Mouse (Mus musculus) brain, embryonic 14.5 days (tissue): ENCODE results near the gene Aspn. TPM values are rescaled to one million over a fixed set of nuclear protein-coding genes. Genes with fewer than 3 reads are reported as not detected.

Experiments
- DNase-seq: peaks from one replicate; pipeline ENCODE4 v3.0.0-alpha.2; 2011; ENCODE audit warnings: low read depth
- CTCF ChIP-seq: fragments of 200-500 bp; IDR thresholded peaks from 2 replicates; pipeline ENCODE4 v1.5.1; 2012; ENCODE audit warnings: inconsistent platforms, mild to moderate bottlenecking, moderate library complexity, borderline replicate concordance; ENCODE audit not compliant: insufficient read depth, insufficient read length; ENCODE audit errors: extremely low read depth
- POLR2A ChIP-seq: fragments of 200-500 bp; IDR thresholded peaks from 2 replicates; pipeline ENCODE4 v1.6.1; 2012; ENCODE audit warnings: mild to moderate bottlenecking, inconsistent platforms, borderline replicate concordance; ENCODE audit not compliant: poor library complexity, insufficient read depth, insufficient read length, severe bottlenecking; ENCODE audit errors: extremely low read depth
- polyA plus RNA-seq: library from polyadenylated mRNA; depleted of rRNA; stranded (reverse); fragments of >200 nt; gene quantifications from 2 replicates; pipeline ENCODE4 v1.2.3, GENCODE M21; 2012; rRNA removed

Gene Aspn
- polyA plus RNA-seq, 1 experiment: 4.8 TPM

DNA sequence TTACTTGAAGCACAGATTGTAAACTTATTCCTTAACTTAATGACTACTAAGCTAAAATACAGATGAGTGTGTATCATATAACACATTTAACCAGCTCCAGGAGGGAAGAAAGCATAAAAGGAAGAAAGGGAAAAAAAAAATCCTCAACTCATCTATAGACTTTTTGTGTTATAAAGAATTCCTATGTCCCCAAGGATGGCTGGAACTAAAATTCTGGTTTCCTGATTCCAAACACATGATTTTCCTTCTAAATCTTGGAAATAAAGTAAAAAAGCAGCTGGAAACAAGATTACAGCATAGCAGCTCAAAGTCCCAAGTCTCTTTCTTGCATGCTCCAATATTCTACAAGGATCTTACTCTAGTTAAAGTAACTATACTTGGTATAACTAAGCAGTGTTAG is 59.4 kb downstream of the Aspn start:
- no peak for TF ChIP-seq CTCF
- no peak for TF ChIP-seq POLR2A
- no peak for DNase-seq

DNA sequence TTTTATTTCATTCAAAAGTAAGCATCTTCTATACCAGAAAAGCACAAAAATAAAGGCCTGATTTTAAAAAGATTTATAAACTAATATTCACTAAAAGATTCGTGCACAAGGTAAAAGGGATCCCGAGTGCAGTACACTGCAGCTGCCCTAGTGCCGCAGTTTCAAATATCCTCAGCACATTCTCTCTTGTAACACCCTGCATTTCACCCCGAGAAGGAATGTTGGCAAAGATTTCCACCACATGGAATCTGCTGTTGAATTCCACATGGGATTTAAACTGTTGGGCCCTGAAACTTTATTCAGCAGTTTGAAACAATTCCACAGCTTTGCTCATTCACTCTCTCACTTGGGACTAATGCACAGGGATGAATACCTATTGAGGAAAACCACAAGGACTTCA is 63.5 kb downstream of the Aspn start, which contains the start of gene Ogn:
Gene Ogn, plus strand, starts transcription at position 333 of the 400 bp plus-strand sequence.
- TF ChIP-seq POLR2A: no peak
- TF ChIP-seq CTCF: no peak
- DNase-seq: peak; percentile 65

GRCm38 (mm10) chr13:49608589-49609322 is 64.5 kb downstream of the Aspn start:
- TF ChIP-seq CTCF (no peak), POLR2A (no peak)
- DNase-seq: no peak

DNA sequence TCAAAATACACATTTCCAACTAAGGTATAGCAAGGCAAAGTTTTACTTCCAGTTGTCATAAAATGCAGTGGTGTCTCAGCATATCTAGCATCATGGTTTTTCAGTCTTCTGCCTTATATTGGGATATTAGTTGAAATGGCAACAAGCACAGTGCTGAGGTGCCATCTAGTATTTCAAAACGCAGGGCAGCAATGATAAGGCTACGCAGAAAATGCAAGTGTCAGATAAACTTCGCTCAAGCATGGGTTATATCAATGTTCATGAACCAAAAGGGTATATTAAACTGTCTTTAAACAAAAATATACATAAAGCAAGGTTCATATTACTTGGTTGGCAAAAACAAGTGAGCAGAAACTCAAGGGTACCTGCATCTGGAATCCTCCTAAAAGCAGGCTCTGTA is 72.8 kb downstream of the Aspn start:
- TF ChIP-seq CTCF (no peak), POLR2A (no peak)

More for the DNA sequence above, 72.8 kb downstream of the Aspn start:
- no peak for DNase-seq

Other genes with a start within 250 kb of the Aspn start
- gene Fgd3, start 224.1 kb upstream of the Aspn start, polyA plus RNA-seq: 8.6 TPM in 2 replicates
- gene Bicd2, start 202.9 kb upstream of the Aspn start, polyA plus RNA-seq: 35.9 and 42.3 TPM in 2 replicates
- 8.7 and 9.9 TPM in 2 replicates for gene Ippk, start 123.2 kb upstream of the Aspn start, polyA plus RNA-seq
- 0.23 and 0.48 TPM in 2 replicates for gene Tes3-ps, start 51.1 kb upstream of the Aspn start, polyA plus RNA-seq
- 2.3 and 2.8 TPM in 2 replicates for gene Ecm2, start 39.6 kb upstream of the Aspn start, polyA plus RNA-seq
- 0.08 and 0.59 TPM in 2 replicates for gene Omd, start 38.0 kb downstream of the Aspn start, polyA plus RNA-seq
- gene Ogn, start 63.6 kb downstream of the Aspn start, polyA plus RNA-seq: 6.0 and 9.1 TPM in 2 replicates
- gene Cenpp, start 108.3 kb downstream of the Aspn start, polyA plus RNA-seq: 3.0 and 6.2 TPM in 2 replicates
- gene Nol8, start 108.6 kb downstream of the Aspn start, polyA plus RNA-seq: 10.6 and 11.6 TPM in 2 replicates
- gene Iars, start 137.7 kb downstream of the Aspn start, polyA plus RNA-seq: 41.9 and 48.7 TPM in 2 replicates